Mouse (Mus musculus): ENCODE data around the gene Card6. TPM values are rescaled to one million over a fixed set of nuclear protein-coding genes. Genes with fewer than 3 reads are reported as not detected.

The Card6 gene
- polyA plus RNA-seq (2012; rRNA removed), result 0.59 and 0.70 TPM in 2 replicates

- H3K27ac ChIP-seq (ENCODE audit: insufficient read depth, low read length), result no peak within 1 kb of the TSS
- TF ChIP-seq POLR2A (IDR thresholded peaks at IDR 0.05; ENCODE audit: borderline replicate concordance, insufficient read depth, low read length) (no peak), CTCF (IDR thresholded peaks at IDR 0.05; ENCODE audit: borderline replicate concordance, insufficient read depth, low read depth, low read length) (no peak)
- no peaks in the 10 kb centered on the region for H3K4me1 ChIP-seq (ENCODE audit: control insufficient read depth, insufficient read depth, low read length)
- H3K27me3 ChIP-seq (ENCODE audit: control insufficient read depth, insufficient read depth, low read length), result no peaks in the 10 kb centered on the region
- 49% methylated on average over 21 of the region's 21 CpGs for WGBS
- no peak within 1 kb of the TSS for H3K4me3 ChIP-seq (replicated peaks; ENCODE audit: insufficient read depth, low read depth, low read length)
- no peak for DNase-seq
Observed at GRCm38 (mm10) chr15:5107686-5108654, at the start of gene Card6. TSS of gene Card6 (minus strand) at chr15:5108539.

- TF ChIP-seq POLR2A (IDR thresholded peaks at IDR 0.05; ENCODE audit: borderline replicate concordance, insufficient read depth, low read length) (no peak), CTCF (IDR thresholded peaks at IDR 0.05; ENCODE audit: borderline replicate concordance, insufficient read depth, low read depth, low read length) (no peak)
- no peak overlapping the region for H3K27ac ChIP-seq (ENCODE audit: insufficient read depth, low read length)
- no peak for DNase-seq
- H3K4me3 ChIP-seq (replicated peaks; ENCODE audit: insufficient read depth, low read depth, low read length), result no peak overlapping the region
- no peaks in the 10 kb centered on the region; the same call in 1 of the 2 replicates for H3K4me1 ChIP-seq (ENCODE audit: control insufficient read depth, insufficient read depth, low read length)
- H3K27me3 ChIP-seq (ENCODE audit: control insufficient read depth, insufficient read depth, low read length), result no peaks in the 10 kb centered on the region
- 11% methylated on average over 1 of the region's 1 CpGs for WGBS
Observed at GRCm38 (mm10) chr15:5157386-5157785, 49.0 kb upstream of the Card6 start.

- 80% methylated on average over 4 of the region's 4 CpGs for WGBS
- TF ChIP-seq POLR2A (IDR thresholded peaks at IDR 0.05; ENCODE audit: borderline replicate concordance, insufficient read depth, low read length), result no peak
- no peak for TF ChIP-seq CTCF (IDR thresholded peaks at IDR 0.05; ENCODE audit: borderline replicate concordance, insufficient read depth, low read depth, low read length)
- no peak for DNase-seq
- Histone ChIP-seq H3K4me3 (replicated peaks; ENCODE audit: insufficient read depth, low read depth, low read length) (no peak overlapping the region), H3K27me3 (ENCODE audit: control insufficient read depth, insufficient read depth, low read length) (no peaks in the 10 kb centered on the region), H3K27ac (ENCODE audit: insufficient read depth, low read length) (no peak overlapping the region), H3K4me1 (ENCODE audit: control insufficient read depth, insufficient read depth, low read length) (no peaks in the 10 kb centered on the region; the same call in 1 of the 2 replicates)
Observed at GRCm38 (mm10) chr15:5156355-5156754, 48.0 kb upstream of the Card6 start.

- TF ChIP-seq CTCF (IDR thresholded peaks at IDR 0.05; ENCODE audit: borderline replicate concordance, insufficient read depth, low read depth, low read length), result no peak
- no peak for TF ChIP-seq POLR2A (IDR thresholded peaks at IDR 0.05; ENCODE audit: borderline replicate concordance, insufficient read depth, low read length)
- Histone ChIP-seq H3K4me1 (ENCODE audit: control insufficient read depth, insufficient read depth, low read length) (no peaks in the 10 kb centered on the region; the same call in 1 of the 2 replicates), H3K27ac (ENCODE audit: insufficient read depth, low read length) (no peak overlapping the region), H3K27me3 (ENCODE audit: control insufficient read depth, insufficient read depth, low read length) (no peaks in the 10 kb centered on the region), H3K4me3 (replicated peaks; ENCODE audit: insufficient read depth, low read depth, low read length) (no peak overlapping the region)
- WGBS, result 36% methylated on average over 5 of the region's 5 CpGs
- DNase-seq, result no peak
Observed at GRCm38 (mm10) chr15:5155093-5155492, 46.8 kb upstream of the Card6 start.

- H3K27me3 ChIP-seq (ENCODE audit: control insufficient read depth, insufficient read depth, low read length), result no peaks in the 10 kb centered on the region
- 82% methylated on average over 9 of the region's 9 CpGs for WGBS
- no peak overlapping the region for H3K27ac ChIP-seq (ENCODE audit: insufficient read depth, low read length)
- no peak for DNase-seq
- no peak for TF ChIP-seq POLR2A (IDR thresholded peaks at IDR 0.05; ENCODE audit: borderline replicate concordance, insufficient read depth, low read length)
- TF ChIP-seq CTCF (IDR thresholded peaks at IDR 0.05; ENCODE audit: borderline replicate concordance, insufficient read depth, low read depth, low read length), result no peak
- H3K4me1 ChIP-seq (ENCODE audit: control insufficient read depth, insufficient read depth, low read length), result no peaks in the 10 kb centered on the region; the same call in 1 of the 2 replicates
- no peak overlapping the region for H3K4me3 ChIP-seq (replicated peaks; ENCODE audit: insufficient read depth, low read depth, low read length)
Observed at GRCm38 (mm10) chr15:5154621-5155020, 46.3 kb upstream of the Card6 start.

GRCm38 (mm10) chr15:5152171-5152570 lies 43.8 kb upstream of the Card6 start:
- H3K4me3 ChIP-seq (replicated peaks; ENCODE audit: insufficient read depth, low read depth, low read length), result no peak overlapping the region
- H3K27me3 ChIP-seq (ENCODE audit: control insufficient read depth, insufficient read depth, low read length), result no peaks in the 10 kb centered on the region
- no peak for TF ChIP-seq CTCF (IDR thresholded peaks at IDR 0.05; ENCODE audit: borderline replicate concordance, insufficient read depth, low read depth, low read length)
- TF ChIP-seq POLR2A (IDR thresholded peaks at IDR 0.05; ENCODE audit: borderline replicate concordance, insufficient read depth, low read length), result no peak
- no peak for DNase-seq
- H3K4me1 ChIP-seq (ENCODE audit: control insufficient read depth, insufficient read depth, low read length), result no peaks in the 10 kb centered on the region; the same call in 1 of the 2 replicates
- 96% methylated on average over 6 of the region's 6 CpGs for WGBS
- H3K27ac ChIP-seq (ENCODE audit: insufficient read depth, low read length), result no peak overlapping the region

- Histone ChIP-seq H3K4me1 (ENCODE audit: control insufficient read depth, insufficient read depth, low read length) (peaks cover 3% of the 10 kb centered on the region; the same call in 1 of the 2 replicates), H3K27ac (ENCODE audit: insufficient read depth, low read length) (no peak overlapping the region), H3K27me3 (ENCODE audit: control insufficient read depth, insufficient read depth, low read length) (no peaks in the 10 kb centered on the region), H3K4me3 (replicated peaks; ENCODE audit: insufficient read depth, low read depth, low read length) (no peak overlapping the region)
- TF ChIP-seq CTCF (IDR thresholded peaks at IDR 0.05; ENCODE audit: borderline replicate concordance, insufficient read depth, low read depth, low read length) (no peak), POLR2A (IDR thresholded peaks at IDR 0.05; ENCODE audit: borderline replicate concordance, insufficient read depth, low read length) (no peak)
- no peak for DNase-seq
- 90% methylated on average over 4 of the region's 4 CpGs for WGBS
Observed at GRCm38 (mm10) chr15:5149187-5149586, 40.8 kb upstream of the Card6 start.
